Mouse (Mus musculus) 3T3-L1 (cell line): ENCODE results near the gene 4930412O13Rik.

ENCODE experiments used
- DNase-seq: peaks from one replicate; pipeline ENCODE4 v3.0.0-alpha.2; 2015; ENCODE audit warnings: low read depth, low spot score

Gene 4930412O13Rik

DNA sequence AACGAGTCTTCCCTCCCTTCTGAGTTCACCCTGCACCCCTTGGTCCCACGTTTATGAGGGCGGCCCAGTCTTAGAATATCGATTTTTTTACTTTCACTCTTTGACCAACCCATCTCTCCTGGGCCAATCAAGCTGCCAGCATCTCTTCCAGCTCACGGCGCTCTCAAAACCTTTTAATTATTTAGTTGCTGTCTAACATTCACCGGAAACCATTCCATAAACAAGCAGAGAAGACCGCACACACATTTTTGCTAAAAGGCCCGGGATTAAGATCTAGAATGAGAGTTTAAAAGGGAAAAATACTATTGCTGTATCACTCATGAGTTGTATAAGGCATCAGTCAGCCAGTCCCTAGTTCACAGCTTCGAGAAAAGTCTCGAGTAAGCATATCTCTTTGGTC is 781 bp upstream of the 4930412O13Rik start:
- DNase-seq: no peak

- no peak for DNase-seq
Observed at GRCm38 (mm10) chr2:9881611-9882023, 565 bp downstream of the 4930412O13Rik start.

GRCm38 (mm10) chr2:9882371-9882925 is 1.4 kb downstream of the 4930412O13Rik start:
- DNase-seq: no peak

GRCm38 (mm10) chr2:9882926-9883802 is 2.1 kb downstream of the 4930412O13Rik start:
- no peak for DNase-seq

- DNase-seq: no peak
Observed at GRCm38 (mm10) chr2:9883803-9884532, 2.9 kb downstream of the 4930412O13Rik start.

DNA sequence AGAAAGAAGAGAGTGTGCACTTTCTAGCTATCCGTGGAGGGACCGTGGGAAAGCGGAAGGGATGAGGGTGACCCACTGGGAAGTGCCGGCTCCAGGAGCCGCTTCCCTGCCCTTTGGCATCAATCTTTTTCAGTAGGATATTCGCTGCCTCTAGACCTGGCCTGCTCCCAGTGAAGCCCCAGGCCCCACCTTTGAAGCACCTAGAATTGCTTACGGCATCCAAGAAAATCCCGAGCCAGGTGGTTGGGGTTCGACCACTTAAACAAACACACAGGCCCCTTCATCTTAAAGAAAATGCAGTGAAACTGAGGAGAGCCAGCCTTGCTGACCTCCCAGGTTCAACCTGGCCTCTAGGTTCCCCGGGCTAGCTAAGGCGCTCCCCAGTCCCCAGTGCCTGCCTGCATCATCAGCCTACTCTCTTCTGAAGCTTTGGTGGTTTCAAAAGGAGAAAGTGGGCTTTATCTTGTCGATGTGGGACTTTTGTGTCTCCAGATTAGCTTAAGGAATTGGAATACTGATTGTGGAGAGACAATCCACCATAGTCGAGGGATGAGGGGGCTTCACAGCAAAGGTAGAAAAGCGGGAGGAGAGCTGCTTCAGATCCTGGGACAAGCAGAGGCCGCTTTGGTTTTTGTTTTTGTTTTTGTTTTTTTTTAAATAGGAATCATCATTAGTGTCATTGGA is 3.6 kb downstream of the 4930412O13Rik start:
- DNase-seq: no peak

- DNase-seq: no peak
Observed at GRCm38 (mm10) chr2:9885217-9885770, 4.2 kb downstream of the 4930412O13Rik start.

DNA sequence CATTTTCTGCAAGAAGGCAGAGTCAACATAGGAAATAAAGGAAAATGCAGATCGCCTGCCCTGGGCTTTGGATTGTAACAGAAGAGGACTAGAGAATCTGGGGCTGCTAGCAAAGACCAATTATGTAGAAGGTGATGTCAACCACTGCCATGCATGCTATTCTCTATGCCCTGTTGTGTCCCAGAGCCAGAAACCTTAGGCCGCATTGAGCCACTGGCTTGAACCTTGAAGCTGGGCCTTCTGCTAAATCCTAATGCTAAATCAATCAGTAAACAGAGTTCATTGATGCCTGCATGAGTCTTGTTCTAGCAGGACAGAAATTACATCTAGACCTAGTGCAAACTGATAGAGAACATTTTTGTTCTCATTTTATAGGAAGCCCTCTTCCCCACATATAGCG is 5.0 kb downstream of the 4930412O13Rik start:
- no peak for DNase-seq

- no peak for DNase-seq
Observed at GRCm38 (mm10) chr2:9886921-9887610, 6.0 kb downstream of the 4930412O13Rik start.

DNA sequence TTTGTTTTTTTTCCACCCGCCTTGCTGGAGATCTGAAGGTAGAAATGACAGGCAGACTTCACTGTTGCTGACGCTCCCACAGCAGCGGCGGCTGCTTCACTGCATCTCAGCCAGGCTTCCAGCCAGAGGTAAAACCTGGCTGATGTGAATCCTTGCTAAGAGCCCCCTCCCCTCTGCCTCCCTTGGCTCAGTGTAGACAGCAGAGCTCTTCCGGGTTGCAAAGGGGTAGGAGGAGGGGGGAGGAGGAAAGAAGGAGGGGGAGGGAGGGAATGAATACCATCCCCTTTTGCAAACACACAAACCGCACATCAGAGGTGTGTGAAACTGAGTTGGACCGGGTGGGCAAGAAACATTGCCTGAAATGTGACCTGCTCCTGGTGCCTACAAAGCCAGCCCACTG is 6.6 kb downstream of the 4930412O13Rik start:
- DNase-seq: no peak

- no peak for DNase-seq
Observed at GRCm38 (mm10) chr2:9888913-9889650, 8.0 kb downstream of the 4930412O13Rik start, which contains the start of gene 9230102O04Rik. Gene 9230102O04Rik, minus strand, starts transcription at chr2:9889540.

- DNase-seq: no peak
Observed at GRCm38 (mm10) chr2:9889651-9890183, 8.7 kb downstream of the 4930412O13Rik start, which contains the start of gene Gata3. Gene Gata3, minus strand, starts transcription at chr2:9890034.

GRCm38 (mm10) chr2:9890251-9890650 is 9.2 kb downstream of the 4930412O13Rik start:
- DNase-seq: no peak

- DNase-seq: no peak
Observed at GRCm38 (mm10) chr2:9890906-9891305, 9.9 kb downstream of the 4930412O13Rik start.

GRCm38 (mm10) chr2:9892541-9892940 is 11.5 kb downstream of the 4930412O13Rik start:
- DNase-seq: no peak

GRCm38 (mm10) chr2:9893272-9893953 is 12.4 kb downstream of the 4930412O13Rik start:
- no peak for DNase-seq

- no peak for DNase-seq
Observed at GRCm38 (mm10) chr2:9894836-9895593, 14.0 kb downstream of the 4930412O13Rik start.

DNA sequence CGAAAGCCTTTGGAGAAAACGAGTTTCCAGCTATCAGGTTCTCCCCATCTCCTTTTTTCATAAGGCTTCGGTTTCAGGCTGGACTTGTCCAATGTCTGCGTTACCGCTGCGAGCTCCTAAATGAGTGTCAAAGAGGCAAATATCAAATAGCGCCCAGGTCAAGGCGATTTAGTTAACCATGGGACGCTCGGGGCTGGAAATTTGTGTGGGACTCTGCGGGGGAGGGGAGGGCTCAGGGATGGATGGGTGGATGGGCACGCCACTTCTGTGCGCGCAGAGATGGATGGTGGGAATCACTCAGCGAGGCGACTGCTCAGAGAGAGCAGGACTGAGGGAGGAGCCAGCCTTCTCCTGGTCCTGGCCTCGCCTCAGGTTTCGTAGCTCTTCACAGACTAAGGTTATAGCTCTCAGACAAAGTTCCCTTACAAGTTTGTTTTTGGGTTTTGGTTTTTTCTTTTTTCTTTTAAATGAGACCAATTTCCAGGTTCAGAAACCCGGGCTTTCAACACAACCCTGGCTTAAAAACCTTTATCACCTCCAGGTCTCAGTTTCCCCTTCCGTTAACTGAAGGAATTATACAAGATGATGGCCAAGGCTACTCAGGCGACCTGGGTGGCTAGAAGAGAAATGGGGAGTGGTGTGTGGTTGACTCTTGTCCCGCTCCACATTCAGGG is 15.2 kb downstream of the 4930412O13Rik start:
- no peak for DNase-seq
